In genomic region chr9:87973531-87973930, GRCm38 (mm10) we compare ENCODE assay signal across 8 mouse cellular contexts.
A peak's percentile ranks its signal among the peaks of the same experiment; 100 is the strongest.
DNase-seq lines count a peak whose midpoint lies in the region; ATAC-seq and TF ChIP-seq lines count a peak whose summit lies in the region.
"Had no signal": no experiment of that assay in that cellular context is flagged by ENCODE, and none has a peak within 500 bp of the region (broad histone marks: within the 10 kb centered on the region; RNA-seq: fewer than 3 reads in every experiment).

No protein-coding gene starts in this region.

- 43% methylated on average over 6 of the region's 6 CpGs for WGBS in kidney, embryonic 16.5 days

- H3K4me1 ChIP-seq in kidney, embryonic 16.5 days (ENCODE audit: insufficient read depth, low read length): no peaks in the 10 kb centered on the region
- peaks cover 5% of the 10 kb centered on the region; the same call in 1 of the 2 replicates for H3K4me1 ChIP-seq in E14TG2a.4 (replicated peaks; ENCODE audit: low read depth, low read length)

- no peak overlapping the region for H3K9ac ChIP-seq in kidney, embryonic 16.5 days (replicated peaks; ENCODE audit: low read length)

- no peaks in the 10 kb centered on the region for H3K27me3 ChIP-seq in kidney, embryonic 16.5 days (ENCODE audit: insufficient read depth, low read length)
- H3K27me3 ChIP-seq in E14TG2a.4 (ENCODE audit: insufficient read depth, low read length): no peaks in the 10 kb centered on the region

- TF ChIP-seq CTCF in E14TG2a.4 (conservative IDR thresholded peaks at IDR 0.05; ENCODE audit: low read length): peak; percentile 73

- H3K4me3 ChIP-seq in kidney, embryonic 16.5 days (ENCODE audit: low read length): no peak overlapping the region
- no peak overlapping the region for H3K4me3 ChIP-seq in E14TG2a.4 (replicated peaks; ENCODE audit: low read length)

- H3K4me2 ChIP-seq in kidney, embryonic 16.5 days (replicated peaks; ENCODE audit: low read depth, low read length): no peak overlapping the region

- no peak for ATAC-seq in kidney, embryonic 16.5 days (ENCODE audit: low FRiP score, low TSS enrichment)

- H3K27ac ChIP-seq in kidney, embryonic 16.5 days (ENCODE audit: low read length): no peak overlapping the region
- H3K27ac ChIP-seq: macrophage had no signal

- peak; percentile 2 for DNase-seq in kidney, adult 9 months
- peak; percentile 31 for DNase-seq in 416B (ENCODE audit: low read depth)
- peak; percentile 4 for DNase-seq in kidney, postnatal 14 days
- no peak for DNase-seq in cerebellum, postnatal 4 days (ENCODE audit: low spot score in 2 of 2)
- DNase-seq in thymus, postnatal 36 days: no peak

- no peaks in the 10 kb centered on the region for H3K36me3 ChIP-seq in kidney, embryonic 16.5 days (ENCODE audit: insufficient read depth, low read length)
- no peaks in the 10 kb centered on the region for H3K36me3 ChIP-seq in E14TG2a.4 (ENCODE audit: insufficient read depth, low read length)

- H3K9me3 ChIP-seq in kidney, embryonic 16.5 days (ENCODE audit: low read length): no peaks in the 10 kb centered on the region
- no peaks in the 10 kb centered on the region for H3K9me3 ChIP-seq in E14TG2a.4 (ENCODE audit: low read length)

Comparison
In these comparisons a context has a peak if more than half of its experiments do, and no peak if none do; other contexts are left out.
1. DNase-seq: peak in kidney, adult 9 months (single experiment), 416B (single experiment) and kidney, postnatal 14 days (single experiment); none in cerebellum, postnatal 4 days (0 of 2) and thymus, postnatal 36 days (0 of 2).